Mouse (Mus musculus): ENCODE measurements around the gene Dennd1b. TPM values are rescaled to one million over a fixed set of nuclear protein-coding genes. Genes with fewer than 3 reads are reported as not detected.

Dennd1b gene
- total RNA-seq, 2 experiments from 2014 or later: 19.8 to 20.8 TPM

GRCm38 (mm10) chr1:139153006-139153405 is 189.8 kb downstream of the Dennd1b start:
- intact Hi-C loops (cut with DNase I): no loop called here
- no peak for DNase-seq

GRCm38 (mm10) chr1:139153493-139153892 is 190.3 kb downstream of the Dennd1b start:
- intact Hi-C loops (cut with DNase I): no loop called here
- no peak for DNase-seq

GRCm38 (mm10) chr1:139156397-139156796 is 193.2 kb downstream of the Dennd1b start:
- DNase-seq: no peak

GRCm38 (mm10) chr1:139161619-139162018 is 198.4 kb downstream of the Dennd1b start:
- intact Hi-C loops (cut with DNase I): no loop called here
- no peak for DNase-seq

More at GRCm38 (mm10) chr1:139156397-139156796, 193.2 kb downstream of the Dennd1b start:
- intact Hi-C loops (cut with DNase I): loop anchor here (2.0 to 5.0 kb wide), 4 partner anchors 194 to 322 kb away; partner anchors contain the start of gene Dennd1b

- no peak for DNase-seq
- intact Hi-C loops (cut with DNase I): no loop called here
Observed at GRCm38 (mm10) chr1:139162814-139163213, 199.6 kb downstream of the Dennd1b start.

GRCm38 (mm10) chr1:139174058-139174832 is 211.0 kb downstream of the Dennd1b start:
- DNase-seq: no peak
- intact Hi-C loops (cut with DNase I): no loop called here

GRCm38 (mm10) chr1:139179707-139180106 is 216.5 kb downstream of the Dennd1b start:
- intact Hi-C loops (cut with DNase I): no loop called here
- no peak for DNase-seq

GRCm38 (mm10) chr1:139180481-139181149 is 217.4 kb downstream of the Dennd1b start:
- intact Hi-C loops (cut with DNase I): no loop called here
- DNase-seq: no peak

- intact Hi-C loops (cut with DNase I): no loop called here
Observed at GRCm38 (mm10) chr1:139192635-139193034, 229.4 kb downstream of the Dennd1b start.

GRCm38 (mm10) chr1:139194011-139194410 is 230.8 kb downstream of the Dennd1b start:
- intact Hi-C loops (cut with DNase I): no loop called here
- DNase-seq: no peak

More at GRCm38 (mm10) chr1:139192635-139193034, 229.4 kb downstream of the Dennd1b start:
- DNase-seq: no peak

- intact Hi-C loops (cut with DNase I): no loop called here
- no peak for DNase-seq
Observed at GRCm38 (mm10) chr1:139194428-139195028, 231.3 kb downstream of the Dennd1b start.

- DNase-seq: no peak
- intact Hi-C loops (cut with DNase I): no loop called here
Observed at GRCm38 (mm10) chr1:139203026-139203425, 239.8 kb downstream of the Dennd1b start.

GRCm38 (mm10) chr1:139206259-139206658 is 243.0 kb downstream of the Dennd1b start:
- no peak for DNase-seq
- intact Hi-C loops (cut with DNase I): no loop called here

- no peak for DNase-seq
- intact Hi-C loops (cut with DNase I): no loop called here
Observed at GRCm38 (mm10) chr1:139209796-139210195, 246.6 kb downstream of the Dennd1b start.

- no peak for DNase-seq
- intact Hi-C loops (cut with DNase I): no loop called here
Observed at GRCm38 (mm10) chr1:139210505-139210904, 247.3 kb downstream of the Dennd1b start.

- intact Hi-C loops (cut with DNase I): no loop called here
- peak in 1 of 2 experiments; percentile 4 for DNase-seq
Observed at GRCm38 (mm10) chr1:139215311-139215710, 252.1 kb downstream of the Dennd1b start.

- no peak for DNase-seq
- intact Hi-C loops (cut with DNase I): no loop called here
Observed at GRCm38 (mm10) chr1:139223804-139224203, 260.6 kb downstream of the Dennd1b start.

GRCm38 (mm10) chr1:139224309-139224949 is 261.2 kb downstream of the Dennd1b start:
- intact Hi-C loops (cut with DNase I): no loop called here

More at GRCm38 (mm10) chr1:139224309-139224949, 261.2 kb downstream of the Dennd1b start:
- DNase-seq: no peak

Data from heart, postnatal 36 days (tissue).